Mouse (Mus musculus) B cell, adult 2 months (primary cell): ENCODE measurements around the gene Cyp2c55.

Experiments used
- DNase-seq, 2 experiments: peaks; one replicate each; pipeline ENCODE4 v3.0.0; 2022

Gene Cyp2c55

GRCm38 (mm10) chr19:39006715-39007114 lies at the start of gene Cyp2c55:
Gene Cyp2c55 (plus strand): TSS chr19:39007019.
- DNase-seq: no peak

DNA sequence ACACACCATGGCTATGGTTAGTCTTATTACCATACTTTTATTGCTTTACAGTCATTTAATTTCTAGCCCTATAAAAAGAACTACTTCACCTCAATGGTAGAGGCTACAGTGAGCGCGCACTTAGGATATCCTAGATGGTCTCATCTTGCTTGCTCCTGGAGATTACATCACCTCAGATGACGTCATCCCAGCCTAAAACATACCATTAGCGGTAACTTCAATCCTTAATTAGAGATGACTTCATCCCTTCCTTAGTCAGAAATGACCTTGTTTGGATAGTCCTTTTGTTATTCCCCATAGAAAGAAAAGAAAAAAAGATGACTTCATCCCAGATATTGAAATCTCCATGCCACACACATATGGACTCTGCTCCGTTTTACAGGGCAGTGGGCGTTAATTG lies 36.1 kb upstream of the Cyp2c55 start:
- no peak for DNase-seq

DNA sequence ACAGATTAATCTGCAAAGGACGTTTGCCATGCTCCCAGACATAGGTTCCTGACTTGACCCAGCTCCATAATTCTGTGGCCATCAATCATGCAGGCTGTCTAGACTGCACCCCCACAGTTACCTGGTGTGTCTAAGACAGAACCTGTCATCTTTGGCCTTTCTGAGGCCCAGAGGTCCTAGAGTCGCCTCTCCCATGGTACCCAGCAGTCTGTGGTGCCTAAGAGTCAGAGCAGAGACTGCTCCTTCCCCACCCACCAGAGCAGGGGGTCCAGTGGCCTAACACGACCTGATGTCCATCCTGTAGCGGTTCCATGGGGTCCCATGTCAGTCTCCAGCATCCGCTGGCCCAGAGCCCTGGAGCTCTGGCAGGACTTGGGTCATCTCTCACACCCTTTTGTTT lies 34.2 kb upstream of the Cyp2c55 start:
- DNase-seq: no peak

DNA sequence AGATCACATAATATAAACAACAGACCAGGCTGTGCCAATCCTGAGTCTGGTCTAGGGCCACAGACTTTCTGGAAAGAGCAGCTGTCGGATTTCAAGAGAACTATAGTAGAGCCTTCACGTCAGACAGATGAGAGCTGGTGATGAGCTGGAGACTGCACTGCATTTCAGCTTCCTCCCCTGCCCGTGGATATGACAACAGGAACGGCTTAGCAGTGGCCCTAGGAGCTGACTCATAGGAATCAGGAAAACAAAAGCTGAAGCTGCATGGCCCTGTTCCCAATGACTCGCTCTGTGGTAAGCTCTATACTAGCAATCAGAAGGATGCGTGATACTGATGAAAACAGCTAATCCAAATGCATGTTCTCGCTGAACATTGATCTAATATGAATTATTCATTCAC lies 33.2 kb upstream of the Cyp2c55 start:
- DNase-seq: no peak

DNA sequence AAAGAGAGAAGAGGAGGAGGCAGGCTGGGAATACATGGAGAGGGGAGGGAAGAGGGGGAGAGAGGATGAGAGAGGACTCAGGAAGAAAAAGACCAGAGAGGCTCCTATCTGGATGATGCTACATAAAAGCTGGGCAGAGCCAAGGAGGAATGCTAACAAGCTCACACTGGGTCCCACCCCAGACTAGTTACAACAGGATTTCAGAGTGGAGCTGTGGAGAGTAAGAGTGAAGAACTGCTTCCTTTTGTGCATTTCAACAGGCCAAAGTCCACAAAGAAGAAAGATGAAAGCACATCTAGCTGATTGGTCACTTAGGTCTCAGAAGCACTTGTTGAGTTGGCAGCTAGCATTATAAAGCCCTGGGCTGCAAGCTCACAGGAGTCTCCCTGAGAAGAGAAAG lies 30.6 kb upstream of the Cyp2c55 start:
- DNase-seq: no peak

- DNase-seq: peak; percentile 73 to 75
Measured at GRCm38 (mm10) chr19:38981966-38982365, 24.9 kb upstream of the Cyp2c55 start.

DNA sequence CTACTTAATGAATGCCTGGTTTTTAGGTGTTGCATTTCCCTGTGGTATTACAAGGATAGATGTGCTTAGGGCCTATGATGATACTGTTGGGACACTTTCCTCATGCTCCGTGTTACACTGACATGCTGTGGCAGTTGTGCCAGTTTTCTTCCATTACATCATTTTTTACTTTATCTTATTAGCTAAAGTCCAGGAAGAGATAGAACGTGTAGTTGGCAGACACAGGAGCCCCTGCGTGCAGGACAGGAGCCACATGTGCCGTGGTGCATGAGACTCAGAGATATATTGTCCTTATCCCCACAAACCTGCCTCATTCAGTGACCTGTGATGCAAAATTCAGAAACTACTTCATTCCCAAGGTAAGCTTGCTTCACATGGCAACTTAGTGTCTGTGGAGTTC lies 8.6 kb upstream of the Cyp2c55 start:
- DNase-seq: no peak

DNA sequence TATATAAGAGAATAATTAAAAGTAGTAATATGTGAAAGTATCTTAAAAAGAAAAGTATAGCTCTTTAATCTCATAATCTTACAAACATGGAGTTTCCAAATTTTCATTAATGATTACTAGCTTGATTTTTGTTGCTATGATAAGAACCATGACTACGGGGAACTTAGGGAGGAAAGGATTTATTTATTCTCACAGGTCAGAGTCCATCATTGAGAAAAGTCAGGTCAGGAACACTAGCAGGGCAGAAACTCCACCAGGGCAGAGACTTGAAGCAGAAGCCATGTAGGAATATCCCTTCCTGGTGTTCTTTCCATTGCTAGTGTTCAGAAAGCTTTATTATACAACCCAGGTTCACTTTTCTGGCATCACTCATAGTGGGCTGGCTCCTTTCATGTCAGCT lies 8.1 kb upstream of the Cyp2c55 start:
- no peak for DNase-seq

DNA sequence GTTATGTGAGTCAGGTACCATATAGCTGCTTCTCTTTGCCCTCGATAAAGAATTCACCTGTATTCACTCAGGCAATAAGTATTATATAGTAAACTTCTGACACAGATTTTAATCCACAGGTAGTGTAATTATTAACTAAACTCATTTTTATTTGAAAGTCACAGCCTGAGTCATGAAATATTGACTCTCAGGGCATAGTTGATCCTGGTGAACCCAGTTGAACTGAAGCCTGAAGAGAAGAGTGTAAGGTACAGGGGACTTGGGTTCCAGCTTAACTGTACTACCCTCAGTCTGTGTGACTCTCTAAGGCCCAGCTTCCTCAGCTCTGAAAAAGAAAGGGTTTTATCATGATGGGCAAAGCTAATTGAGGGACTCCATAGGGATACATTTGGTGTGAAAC lies 1.7 kb upstream of the Cyp2c55 start:
- DNase-seq: no peak

DNA sequence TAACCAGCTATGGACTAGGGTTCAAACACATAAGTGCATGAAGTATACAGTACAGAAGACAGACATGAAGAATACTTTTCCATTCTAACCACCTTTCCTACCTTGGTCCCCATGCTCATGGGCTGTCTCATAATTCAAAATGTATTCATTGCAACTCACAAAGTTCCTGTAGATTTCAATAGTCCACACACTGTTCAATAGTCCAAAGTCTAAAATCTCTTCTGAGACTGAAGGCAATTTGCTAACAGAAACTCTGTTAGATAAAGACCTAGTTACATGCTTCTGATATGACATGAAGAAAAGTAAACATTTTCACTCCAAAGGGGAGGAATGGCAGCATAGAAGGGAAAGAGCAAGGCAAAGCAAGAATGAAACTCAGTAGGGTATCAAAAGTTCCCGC lies 51.1 kb downstream of the Cyp2c55 start:
- no peak for DNase-seq

- no peak for DNase-seq
Measured at GRCm38 (mm10) chr19:39060719-39061118, 53.9 kb downstream of the Cyp2c55 start, which contains the start of gene Cyp2c65. Gene Cyp2c65 (plus strand): TSS chr19:39061015.
